Mouse (Mus musculus): ENCODE data around the gene Filip1l. TPM values are rescaled to one million over a fixed set of nuclear protein-coding genes. Genes with fewer than 3 reads are reported as not detected.

Gene Filip1l
- polyA plus RNA-seq, 1 experiment from 2014 or later, result 35.3 TPM

- Histone ChIP-seq H3K9ac (ENCODE audit: low read length) (no peak overlapping the region), H3K36me3 (ENCODE audit: control insufficient read depth, insufficient read depth, low read length) (no peaks in the 10 kb centered on the region), H3K27me3 (ENCODE audit: control insufficient read depth, insufficient read depth, low read length) (no peaks in the 10 kb centered on the region), H3K27ac (replicated peaks) (no peak overlapping the region), H3K4me3 (ENCODE audit: low read depth, low read length) (no peak overlapping the region), H3K9me3 (ENCODE audit: control insufficient read depth, low read length) (no peaks in the 10 kb centered on the region), H3K4me2 (replicated peaks; ENCODE audit: low read depth) (no peak overlapping the region), H3K4me1 (replicated peaks; ENCODE audit: control insufficient read depth, insufficient read depth) (peaks cover 5% of the 10 kb centered on the region)
- TF ChIP-seq EP300 (optimal IDR thresholded peaks at IDR 0.05) (no peak), CTCF (IDR thresholded peaks at IDR 0.05; ENCODE audit: low read depth) (no peak)
- ATAC-seq (ENCODE audit: low FRiP score, low TSS enrichment) (no peak), DNase-seq (ENCODE audit: low spot score) (no peak)
- 61% methylated on average over 6 of the region's 6 CpGs for WGBS
Observed at GRCm38 (mm10) chr16:57554886-57555400, 202.1 kb downstream of the Filip1l start.

- H3K4me1 ChIP-seq (replicated peaks; ENCODE audit: control insufficient read depth, insufficient read depth), result peaks cover 5% of the 10 kb centered on the region
- H3K27me3 ChIP-seq (ENCODE audit: control insufficient read depth, insufficient read depth, low read length), result no peaks in the 10 kb centered on the region
- ATAC-seq (ENCODE audit: low FRiP score, low TSS enrichment) (no peak), DNase-seq (ENCODE audit: low spot score) (no peak)
- no peak overlapping the region for H3K9ac ChIP-seq (ENCODE audit: low read length)
- 73% methylated on average over 4 of the region's 4 CpGs for WGBS
- H3K9me3 ChIP-seq (ENCODE audit: control insufficient read depth, low read length), result no peaks in the 10 kb centered on the region
- no peak overlapping the region for H3K4me2 ChIP-seq (replicated peaks; ENCODE audit: low read depth)
- 0 out of 2 replicates have a peak overlapping the region, but pooled peaks have one; percentile 9 for H3K27ac ChIP-seq (replicated peaks)
- no peak for TF ChIP-seq CTCF (IDR thresholded peaks at IDR 0.05; ENCODE audit: low read depth)
- H3K36me3 ChIP-seq (ENCODE audit: control insufficient read depth, insufficient read depth, low read length), result no peaks in the 10 kb centered on the region
- H3K4me3 ChIP-seq (ENCODE audit: low read depth, low read length), result no peak overlapping the region
Observed at GRCm38 (mm10) chr16:57555667-57556066, 202.8 kb downstream of the Filip1l start.

GRCm38 (mm10) chr16:57556244-57556643 lies 203.4 kb downstream of the Filip1l start:
- no peaks in the 10 kb centered on the region for H3K9me3 ChIP-seq (ENCODE audit: control insufficient read depth, low read length)
- H3K27ac ChIP-seq (replicated peaks), result peak overlapping the region; percentile 36; the same call in 1 of the 2 replicates
- no peaks in the 10 kb centered on the region for H3K36me3 ChIP-seq (ENCODE audit: control insufficient read depth, insufficient read depth, low read length)
- H3K9ac ChIP-seq (ENCODE audit: low read length), result no peak overlapping the region
- H3K27me3 ChIP-seq (ENCODE audit: control insufficient read depth, insufficient read depth, low read length), result no peaks in the 10 kb centered on the region
- 54% methylated on average over 2 of the region's 2 CpGs for WGBS
- H3K4me1 ChIP-seq (replicated peaks; ENCODE audit: control insufficient read depth, insufficient read depth), result peaks cover 5% of the 10 kb centered on the region
- no peak overlapping the region for H3K4me3 ChIP-seq (ENCODE audit: low read depth, low read length)
- H3K4me2 ChIP-seq (replicated peaks; ENCODE audit: low read depth), result no peak overlapping the region; the same call in 1 of the 2 replicates
- DNase-seq (ENCODE audit: low spot score) (no peak), ATAC-seq (ENCODE audit: low FRiP score, low TSS enrichment) (no peak)
- TF ChIP-seq CTCF (IDR thresholded peaks at IDR 0.05; ENCODE audit: low read depth), result no peak
- no peak for TF ChIP-seq EP300 (optimal IDR thresholded peaks at IDR 0.05)

- Histone ChIP-seq H3K4me2 (replicated peaks; ENCODE audit: low read depth) (no peak overlapping the region), H3K36me3 (ENCODE audit: control insufficient read depth, insufficient read depth, low read length) (no peaks in the 10 kb centered on the region), H3K27me3 (ENCODE audit: control insufficient read depth, insufficient read depth, low read length) (no peaks in the 10 kb centered on the region), H3K9ac (ENCODE audit: low read length) (no peak overlapping the region), H3K27ac (replicated peaks) (no peak overlapping the region), H3K4me1 (replicated peaks; ENCODE audit: control insufficient read depth, insufficient read depth) (peaks cover 8% of the 10 kb centered on the region), H3K9me3 (ENCODE audit: control insufficient read depth, low read length) (no peaks in the 10 kb centered on the region), H3K4me3 (ENCODE audit: low read depth, low read length) (no peak overlapping the region)
- no peak for ATAC-seq (ENCODE audit: low FRiP score, low TSS enrichment)
- no peak for DNase-seq (ENCODE audit: low spot score)
- TF ChIP-seq EP300 (optimal IDR thresholded peaks at IDR 0.05), result no peak
- TF ChIP-seq CTCF (IDR thresholded peaks at IDR 0.05; ENCODE audit: low read depth), result no peak
- WGBS, result 85% methylated on average over 3 of the region's 3 CpGs
Observed at GRCm38 (mm10) chr16:57558258-57558657, 205.4 kb downstream of the Filip1l start.

GRCm38 (mm10) chr16:57560185-57560584 lies 207.3 kb downstream of the Filip1l start:
- Histone ChIP-seq H3K4me3 (ENCODE audit: low read depth, low read length) (no peak overlapping the region), H3K27ac (replicated peaks) (no peak overlapping the region), H3K4me1 (replicated peaks; ENCODE audit: control insufficient read depth, insufficient read depth) (peaks cover 9% of the 10 kb centered on the region), H3K9me3 (ENCODE audit: control insufficient read depth, low read length) (no peaks in the 10 kb centered on the region), H3K36me3 (ENCODE audit: control insufficient read depth, insufficient read depth, low read length) (no peaks in the 10 kb centered on the region), H3K4me2 (replicated peaks; ENCODE audit: low read depth) (no peak overlapping the region), H3K27me3 (ENCODE audit: control insufficient read depth, insufficient read depth, low read length) (no peaks in the 10 kb centered on the region), H3K9ac (ENCODE audit: low read length) (no peak overlapping the region)
- ATAC-seq (ENCODE audit: low FRiP score, low TSS enrichment) (no peak), DNase-seq (ENCODE audit: low spot score) (no peak)
- 88% methylated on average over 1 of the region's 1 CpGs for WGBS
- TF ChIP-seq EP300 (optimal IDR thresholded peaks at IDR 0.05) (no peak), CTCF (IDR thresholded peaks at IDR 0.05; ENCODE audit: low read depth) (no peak)

GRCm38 (mm10) chr16:57563453-57563852 lies 210.6 kb downstream of the Filip1l start:
- no peak overlapping the region for H3K4me3 ChIP-seq (ENCODE audit: low read depth, low read length)
- no peak overlapping the region; the same call in 1 of the 2 replicates for H3K27ac ChIP-seq (replicated peaks)
- TF ChIP-seq CTCF (IDR thresholded peaks at IDR 0.05; ENCODE audit: low read depth), result no peak
- no peak for TF ChIP-seq EP300 (optimal IDR thresholded peaks at IDR 0.05)
- H3K4me1 ChIP-seq (replicated peaks; ENCODE audit: control insufficient read depth, insufficient read depth), result peaks cover 8% of the 10 kb centered on the region; the same call in 1 of the 2 replicates
- H3K9me3 ChIP-seq (ENCODE audit: control insufficient read depth, low read length), result no peaks in the 10 kb centered on the region
- H3K27me3 ChIP-seq (ENCODE audit: control insufficient read depth, insufficient read depth, low read length), result no peaks in the 10 kb centered on the region
- H3K9ac ChIP-seq (ENCODE audit: low read length), result no peak overlapping the region
- 26% methylated on average over 3 of the region's 3 CpGs for WGBS
- H3K36me3 ChIP-seq (ENCODE audit: control insufficient read depth, insufficient read depth, low read length), result no peaks in the 10 kb centered on the region
- ATAC-seq (ENCODE audit: low FRiP score, low TSS enrichment), result peak; percentile 66; the same call in 1 of the 2 replicates
- DNase-seq (ENCODE audit: low spot score), result no peak
- H3K4me2 ChIP-seq (replicated peaks; ENCODE audit: low read depth), result no peak overlapping the region
